Mouse (Mus musculus) liver, postnatal 0 days (tissue): ENCODE measurements around the gene Sh3d19. TPM values are rescaled to one million over a fixed set of nuclear protein-coding genes. Genes with fewer than 3 reads are reported as not detected.
A peak's percentile ranks its signal among the peaks of the same experiment; 100 is the strongest.

ENCODE experiments used
- ATAC-seq: fragments of 200-750 bp; cut with Nextera tagmentation; 2 replicates; pipeline ENCODE4 v1.8.0; 2017; ENCODE audit warnings: mild to moderate bottlenecking, moderate library complexity
- DNase-seq: peaks from one replicate; pipeline ENCODE4 v3.0.0-alpha.2; 2016
- H3K27ac ChIP-seq: fragments of 300-500 bp; sonication (generic); 2 replicates; pipeline ENCODE4 v1.5.1; 2014; ENCODE audit warnings: antibody characterized with exemption, moderate library complexity, mild to moderate bottlenecking, low read depth
- H3K27me3 ChIP-seq: fragments of 300-500 bp; sonication (generic); 2 replicates; pipeline ENCODE4 v1.6.1; 2014; ENCODE audit warnings: low read length, control low read depth, mixed read lengths; ENCODE audit not compliant: insufficient read depth
- H3K36me3 ChIP-seq: fragments of 300-500 bp; sonication (generic); replicated peaks from 2 replicates; pipeline ENCODE4 v1.6.1; 2014; ENCODE audit warnings: mild to moderate bottlenecking, control low read depth, low read length, moderate library complexity, mixed read lengths; ENCODE audit not compliant: insufficient read depth
- H3K4me1 ChIP-seq: fragments of 300-500 bp; sonication (generic); 2 replicates; pipeline ENCODE4 v1.6.1; 2014; ENCODE audit warnings: antibody characterized with exemption, mild to moderate bottlenecking, control low read depth; ENCODE audit not compliant: insufficient read depth
- H3K4me2 ChIP-seq: fragments of 300-500 bp; sonication (generic); 2 replicates; pipeline ENCODE4 v1.6.1; 2014; ENCODE audit warnings: low read depth, mild to moderate bottlenecking, low read length, moderate library complexity, mixed read lengths
- H3K4me3 ChIP-seq: fragments of 300-500 bp; sonication (generic); 2 replicates; pipeline ENCODE4 v1.5.1; 2014; ENCODE audit warnings: low read depth, low read length
- H3K9ac ChIP-seq: fragments of 300-500 bp; sonication (generic); replicated peaks from 2 replicates; pipeline ENCODE4 v1.6.1; 2014; ENCODE audit warnings: mild to moderate bottlenecking, moderate library complexity
- H3K9me3 ChIP-seq: fragments of 300-500 bp; sonication (generic); 2 replicates; pipeline ENCODE4 v1.6.1; 2016; ENCODE audit warnings: mild to moderate bottlenecking, control low read depth, low read length, mixed read lengths
- CTCF ChIP-seq: sonication (generic); IDR thresholded peaks from 2 replicates; pipeline ENCODE4 v1.5.1; 2016; ENCODE audit warnings: antibody characterized with exemption, low read depth
- EP300 ChIP-seq: IDR thresholded peaks from 2 replicates; pipeline ENCODE4 v1.6.1; 2016; ENCODE audit warnings: antibody characterized with exemption, low read depth, mild to moderate bottlenecking
- WGBS: fragments of 180-500 bp; shearing (Covaris S2); extraction: QIAGEN DNeasy Blood & Tissue Kit; methylation state at CpG from one replicate; pipeline ENCODE4 v1.1.7; 2014; ENCODE audit not compliant: insufficient replicate concordance; 5-methylcytosine and 5-hydroxymethylcytosine counted together
- polyA plus RNA-seq: library from polyadenylated mRNA; unstranded; fragments of >200 nt; fragmentation: Nextera tagmentation; extraction: Ambion mirVana; gene quantifications from 2 replicates; pipeline ENCODE4 v1.2.1, GENCODE M21; 2015

Sh3d19 gene
- polyA plus RNA-seq, 1 experiment from 2014 or later = 11.4 TPM

DNA sequence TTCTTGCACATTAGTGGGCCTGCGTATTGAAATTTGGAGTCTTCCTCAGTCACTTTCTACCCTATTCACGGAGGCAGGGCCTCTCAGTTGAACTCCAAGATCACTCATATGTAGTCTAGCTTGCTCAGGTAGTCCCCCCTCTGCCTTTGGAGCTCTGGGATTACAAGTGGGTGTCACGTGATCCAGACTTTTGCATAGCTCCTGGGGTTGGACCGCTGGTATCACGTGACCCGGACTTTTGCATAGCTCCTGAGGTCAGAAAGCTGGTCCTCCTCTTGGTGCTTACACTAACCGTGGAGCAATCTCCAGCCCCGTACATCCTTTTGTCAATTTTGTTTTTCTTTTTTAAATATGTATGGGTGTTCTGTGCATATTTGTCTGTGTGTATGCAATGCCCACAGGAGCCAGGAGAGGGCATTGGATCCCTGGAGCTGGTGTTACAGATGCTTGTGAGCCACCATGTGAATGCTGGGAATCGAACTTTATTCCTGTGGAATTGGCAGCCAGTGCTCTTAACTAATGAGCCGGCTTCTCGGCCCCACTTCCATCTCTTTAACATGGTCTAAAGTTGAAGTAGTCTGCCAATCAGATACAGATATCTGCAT is 98.8 kb downstream of the Sh3d19 start:
- ATAC-seq = no peak
- no peaks in the 10 kb centered on the region for H3K27me3 ChIP-seq
- TF ChIP-seq CTCF (peak; percentile 50), EP300 (no peak)
- no peak overlapping the region for H3K4me3 ChIP-seq
- H3K4me2 ChIP-seq = no peak overlapping the region
- DNase-seq = no peak
- WGBS = 84% methylated on average over 11 of the region's 11 CpGs
- H3K27ac ChIP-seq = no peak overlapping the region
- no peak overlapping the region for H3K9ac ChIP-seq
- H3K4me1 ChIP-seq = peaks cover 3% of the 10 kb centered on the region; the same call in 1 of the 2 replicates
- no peaks in the 10 kb centered on the region for H3K9me3 ChIP-seq
- H3K36me3 ChIP-seq = no peaks in the 10 kb centered on the region

DNA sequence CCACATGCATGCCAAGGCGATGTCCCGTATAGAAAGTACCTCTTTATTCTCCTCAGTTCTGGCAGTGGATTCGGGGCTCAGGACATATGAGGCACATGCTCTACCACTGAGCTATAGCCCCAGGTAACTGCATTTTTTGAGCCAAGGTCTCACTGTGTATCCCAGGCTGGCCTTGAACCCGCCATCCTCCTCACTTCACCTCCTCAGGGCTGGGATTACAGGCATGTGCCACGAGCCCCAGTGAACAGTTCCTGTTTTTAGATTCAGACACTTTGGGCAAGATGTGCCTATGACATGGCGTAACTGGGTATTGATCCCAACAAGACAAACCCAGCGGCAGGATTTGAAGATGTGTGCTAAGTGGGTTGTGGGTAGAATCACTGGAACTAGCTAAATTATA is 99.9 kb downstream of the Sh3d19 start:
- DNase-seq (no peak), ATAC-seq (no peak)
- Histone ChIP-seq H3K27ac (no peak overlapping the region), H3K4me2 (no peak overlapping the region), H3K36me3 (no peaks in the 10 kb centered on the region), H3K4me3 (no peak overlapping the region), H3K4me1 (peaks cover 3% of the 10 kb centered on the region; the same call in 1 of the 2 replicates), H3K27me3 (no peaks in the 10 kb centered on the region), H3K9ac (no peak overlapping the region), H3K9me3 (no peaks in the 10 kb centered on the region)
- no peak for TF ChIP-seq EP300
- whole genome bisulfite sequencing = 73% methylated on average over 7 of the region's 7 CpGs

GRCm38 (mm10) chr3:86072066-86072465 is 101.2 kb downstream of the Sh3d19 start:
- WGBS = 74% methylated on average over 3 of the region's 3 CpGs
- H3K36me3 ChIP-seq = no peaks in the 10 kb centered on the region
- no peak for TF ChIP-seq EP300
- no peak for TF ChIP-seq CTCF
- DNase-seq (no peak), ATAC-seq (no peak)
- H3K4me2 ChIP-seq = no peak overlapping the region
- H3K4me1 ChIP-seq = peaks cover 3% of the 10 kb centered on the region; the same call in 1 of the 2 replicates
- H3K27me3 ChIP-seq = no peaks in the 10 kb centered on the region
- H3K4me3 ChIP-seq = no peak overlapping the region
- H3K9me3 ChIP-seq = no peaks in the 10 kb centered on the region
- H3K9ac ChIP-seq = no peak overlapping the region
- H3K27ac ChIP-seq = no peak overlapping the region

DNA sequence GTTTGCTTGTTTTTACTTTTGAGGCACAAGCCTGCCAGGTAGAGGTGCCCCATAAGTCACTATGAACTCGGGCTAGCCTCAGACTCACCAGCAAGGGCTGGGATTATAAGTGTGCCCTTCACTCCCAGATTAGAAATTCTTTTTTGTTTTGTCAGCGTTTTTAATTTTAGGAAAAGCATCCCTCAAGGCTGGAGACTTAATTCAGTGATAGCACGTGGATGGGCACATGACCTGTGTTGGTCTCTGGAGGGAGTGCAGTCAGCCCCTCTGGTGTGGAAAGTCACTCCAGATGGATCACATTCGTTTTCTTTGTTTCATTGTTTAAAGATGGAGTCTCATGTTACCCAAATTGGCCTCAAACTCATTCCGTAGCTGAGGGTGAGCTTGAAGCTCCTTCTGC is 102.0 kb downstream of the Sh3d19 start:
- H3K27ac ChIP-seq = no peak overlapping the region
- TF ChIP-seq EP300 (no peak), CTCF (no peak)
- H3K9me3 ChIP-seq = no peaks in the 10 kb centered on the region
- WGBS = 70% methylated on average over 5 of the region's 5 CpGs
- no peaks in the 10 kb centered on the region for H3K27me3 ChIP-seq
- H3K4me2 ChIP-seq = no peak overlapping the region
- ATAC-seq (no peak), DNase-seq (no peak)
- peaks cover 3% of the 10 kb centered on the region; the same call in 1 of the 2 replicates for H3K4me1 ChIP-seq
- no peaks in the 10 kb centered on the region for H3K36me3 ChIP-seq
- no peak overlapping the region for H3K4me3 ChIP-seq
- no peak overlapping the region for H3K9ac ChIP-seq

- Histone ChIP-seq H3K27ac (no peak overlapping the region), H3K4me2 (no peak overlapping the region), H3K4me1 (peaks cover 3% of the 10 kb centered on the region; the same call in 1 of the 2 replicates), H3K9ac (no peak overlapping the region), H3K9me3 (no peaks in the 10 kb centered on the region), H3K27me3 (no peaks in the 10 kb centered on the region), H3K36me3 (no peaks in the 10 kb centered on the region), H3K4me3 (no peak overlapping the region)
- TF ChIP-seq CTCF (peak; percentile 40), EP300 (no peak)
- ATAC-seq = no peak
- no peak for DNase-seq
- 88% methylated on average over 5 of the region's 5 CpGs for WGBS
These were observed 104.7 kb downstream of the Sh3d19 start for GRCm38 (mm10) chr3:86075593-86075992.

- H3K27me3 ChIP-seq = no peaks in the 10 kb centered on the region
- 58% methylated on average over 14 of the region's 14 CpGs for WGBS
These were observed 105.8 kb downstream of the Sh3d19 start for GRCm38 (mm10) chr3:86076511-86077283.

More at GRCm38 (mm10) chr3:86076511-86077283, 105.8 kb downstream of the Sh3d19 start:
- ATAC-seq (no peak), DNase-seq (no peak)
- Histone ChIP-seq H3K9ac (no peak overlapping the region), H3K36me3 (no peaks in the 10 kb centered on the region), H3K4me3 (no peak overlapping the region), H3K27ac (no peak overlapping the region), H3K4me1 (no peaks in the 10 kb centered on the region), H3K4me2 (no peak overlapping the region), H3K9me3 (no peaks in the 10 kb centered on the region)
- TF ChIP-seq CTCF = no peak
- TF ChIP-seq EP300 = no peak
